Mouse (Mus musculus) heart, embryonic 14.5 days (tissue): ENCODE measurements around the gene 1700017B05Rik. TPM values are rescaled to one million over a fixed set of nuclear protein-coding genes. Genes with fewer than 3 reads are reported as not detected.

Experiments used
- ATAC-seq: fragments of 200-750 bp; cut with Nextera tagmentation; 2 replicates; pipeline ENCODE4 v1.8.0; 2017; ENCODE audit warnings: low read depth, moderate TSS enrichment; ENCODE audit not compliant: insufficient number of reproducible peaks, insufficient read depth, low FRiP score
- H3K27ac ChIP-seq, 2 experiments: fragments of 200-500 bp in 1 of 2; fragments of 300-500 bp in 1 of 2; sonication (generic) in 1 of 2; replicated peaks in 1 of 2; 2 replicates each; pipeline ENCODE4 v1.5.1; 2012 to 2014; ENCODE audit warnings: low read depth in 2 of 2, low read length in 2 of 2, control low read depth in 1 of 2, mild to moderate bottlenecking in 1 of 2, mixed read lengths in 1 of 2; ENCODE audit not compliant: control insufficient read depth in 1 of 2, insufficient read depth in 1 of 2
- H3K27me3 ChIP-seq: fragments of 300-500 bp; sonication (generic); 2 replicates; pipeline ENCODE4 v1.6.1; 2014; ENCODE audit warnings: mild to moderate bottlenecking, low read length, control low read depth; ENCODE audit not compliant: control insufficient read depth, insufficient read depth
- H3K36me3 ChIP-seq: fragments of 300-500 bp; sonication (generic); 2 replicates; pipeline ENCODE4 v1.6.1; 2014; ENCODE audit warnings: mild to moderate bottlenecking, control low read depth, low read length, mixed read lengths; ENCODE audit not compliant: control insufficient read depth, insufficient read depth
- H3K4me1 ChIP-seq, 2 experiments: fragments of 200-500 bp in 1 of 2; fragments of 300-500 bp in 1 of 2; sonication (generic) in 1 of 2; 2 replicates each; pipeline ENCODE4 v1.6.1; 2012 to 2014; ENCODE audit warnings: low read length in 2 of 2, control low read depth in 1 of 2, mixed read lengths in 1 of 2; ENCODE audit not compliant: control insufficient read depth in 2 of 2, insufficient read depth in 2 of 2
- H3K4me2 ChIP-seq: fragments of 300-500 bp; sonication (generic); 2 replicates; pipeline ENCODE4 v1.6.1; 2014; ENCODE audit warnings: mild to moderate bottlenecking, low read length
- H3K4me3 ChIP-seq, 2 experiments: fragments of 200-500 bp in 1 of 2; fragments of 300-500 bp in 1 of 2; sonication (generic) in 1 of 2; 2 replicates each; pipeline ENCODE4 v1.5.1; 2012 to 2014; ENCODE audit warnings: low read length in 2 of 2, mild to moderate bottlenecking in 2 of 2, control low read depth in 1 of 2, low read depth in 1 of 2, moderate library complexity in 1 of 2; ENCODE audit not compliant: control insufficient read depth in 1 of 2, insufficient read depth in 1 of 2
- H3K9ac ChIP-seq: fragments of 300-500 bp; sonication (generic); 2 replicates; pipeline ENCODE4 v1.6.1; 2014; ENCODE audit warnings: mild to moderate bottlenecking, low read length
- H3K9me3 ChIP-seq: fragments of 300-500 bp; sonication (generic); 2 replicates; pipeline ENCODE4 v1.6.1; 2016; ENCODE audit warnings: low read length, control low read depth; ENCODE audit not compliant: control insufficient read depth
- WGBS: fragments of 180-500 bp; shearing (Covaris S2); extraction: QIAGEN DNeasy Blood & Tissue Kit; methylation state at CpG from one replicate; pipeline ENCODE4 v1.1.7; 2014; 5-methylcytosine and 5-hydroxymethylcytosine counted together
- polyA plus RNA-seq: library from polyadenylated mRNA; unstranded; fragments of >200 nt; fragmentation: Nextera tagmentation; extraction: Ambion mirVana; gene quantifications from 2 replicates; pipeline ENCODE4 v1.2.1, GENCODE M21; 2014

1700017B05Rik gene
- polyA plus RNA-seq, 1 experiment from 2014 or later = 10.6 TPM

DNA sequence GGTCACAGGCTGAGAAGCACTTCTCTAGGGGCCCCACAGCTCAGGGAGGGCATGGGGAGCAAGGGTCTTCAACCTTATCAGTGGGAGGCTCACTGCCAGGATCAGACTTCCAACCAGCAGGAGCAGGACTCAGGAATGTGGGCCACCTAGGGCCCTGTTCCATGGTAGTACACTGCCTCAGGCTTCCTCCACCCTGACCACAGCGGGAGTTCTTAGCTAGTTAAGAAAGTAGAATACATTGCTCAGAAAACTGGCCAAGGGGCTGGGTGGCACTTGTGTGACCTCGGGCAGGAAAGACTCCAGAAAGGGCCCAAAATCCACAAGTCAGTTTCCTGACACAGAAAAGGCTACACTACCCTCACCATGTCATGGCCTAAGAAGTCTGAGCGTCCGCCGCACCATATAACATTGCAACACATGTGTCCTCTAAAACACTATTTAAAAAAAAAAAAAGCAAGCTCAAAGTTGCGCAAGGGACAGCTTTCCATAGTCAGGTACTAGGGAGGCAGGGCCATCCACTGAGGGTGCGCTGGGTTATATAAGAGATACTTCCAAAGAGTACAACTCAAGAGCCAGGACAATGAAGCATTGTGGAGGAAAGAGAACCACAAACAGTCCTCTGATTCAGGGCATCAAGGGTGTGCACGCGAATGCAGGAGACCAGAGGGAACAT lies 7.5 kb downstream of the 1700017B05Rik start:
- Histone ChIP-seq H3K27me3 (no peaks in the 10 kb centered on the region), H3K36me3 (peaks cover 80% of the 10 kb centered on the region), H3K4me1 (peaks cover 0 to 10% of the 10 kb centered on the region in 2 experiments; a peak in 1 of 4 replicates), H3K27ac (no peak overlapping the region), H3K4me3 (no peak overlapping the region), H3K4me2 (no peak overlapping the region), H3K9ac (no peak overlapping the region), H3K9me3 (no peaks in the 10 kb centered on the region)
- ATAC-seq = no peak
- WGBS = 91% methylated on average over 9 of the region's 9 CpGs

DNA sequence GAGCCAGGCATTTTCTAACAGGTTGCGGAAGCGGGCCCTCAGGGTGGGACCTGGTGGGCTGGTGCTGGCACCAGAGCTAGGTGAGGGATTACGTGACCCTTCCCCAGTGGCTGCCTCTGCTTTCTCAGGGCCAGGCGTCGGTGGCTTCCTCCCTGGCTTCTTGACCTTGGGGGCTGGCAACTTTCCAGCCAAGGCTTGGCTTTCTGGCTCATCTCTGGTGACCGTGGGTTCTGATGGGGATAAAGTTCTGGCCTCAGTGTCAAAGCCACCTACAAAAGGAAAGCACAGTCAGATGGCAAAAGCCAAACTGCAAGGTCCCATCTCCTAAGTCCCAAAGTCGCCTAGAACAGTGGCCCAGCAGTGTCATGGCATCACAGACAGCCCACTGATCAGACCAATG lies 8.4 kb downstream of the 1700017B05Rik start:
- WGBS = 75% methylated on average over 7 of the region's 7 CpGs
- Histone ChIP-seq H3K27ac (no peak overlapping the region), H3K9ac (no peak overlapping the region), H3K27me3 (no peaks in the 10 kb centered on the region), H3K9me3 (no peaks in the 10 kb centered on the region), H3K36me3 (peaks cover 80% of the 10 kb centered on the region), H3K4me1 (peaks cover 0 to 8% of the 10 kb centered on the region in 2 experiments; a peak in 1 of 4 replicates), H3K4me3 (no peak overlapping the region), H3K4me2 (no peak overlapping the region)
- ATAC-seq = no peak

DNA sequence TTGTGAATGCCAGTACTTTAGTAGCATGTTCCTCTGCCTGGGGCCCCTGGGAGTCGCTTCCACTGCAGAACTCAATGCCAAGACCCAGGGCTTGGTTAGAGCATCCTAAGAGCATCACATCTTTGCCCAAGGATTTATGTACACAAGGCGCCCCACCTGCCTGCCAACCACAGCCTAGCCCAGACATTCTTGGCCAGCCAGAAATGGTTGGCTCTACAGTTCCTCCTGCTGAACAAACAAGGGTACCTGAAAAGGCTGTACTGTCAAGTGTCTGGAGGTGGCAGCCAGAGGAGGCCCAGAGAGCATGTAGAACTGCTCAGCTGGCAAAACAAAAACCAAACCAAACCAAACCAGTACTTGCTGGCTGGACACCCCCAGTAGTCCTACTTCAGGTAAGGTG lies 11.3 kb downstream of the 1700017B05Rik start:
- 88% methylated on average over 2 of the region's 2 CpGs for WGBS
- ATAC-seq = no peak
- Histone ChIP-seq H3K9ac (no peak overlapping the region), H3K27ac (no peak overlapping the region), H3K4me2 (no peak overlapping the region), H3K36me3 (peaks cover 52% of the 10 kb centered on the region), H3K4me1 (peaks cover 7 to 15% of the 10 kb centered on the region in 2 experiments; a peak in 2 of 4 replicates), H3K27me3 (no peaks in the 10 kb centered on the region), H3K9me3 (no peaks in the 10 kb centered on the region), H3K4me3 (no peak overlapping the region)

DNA sequence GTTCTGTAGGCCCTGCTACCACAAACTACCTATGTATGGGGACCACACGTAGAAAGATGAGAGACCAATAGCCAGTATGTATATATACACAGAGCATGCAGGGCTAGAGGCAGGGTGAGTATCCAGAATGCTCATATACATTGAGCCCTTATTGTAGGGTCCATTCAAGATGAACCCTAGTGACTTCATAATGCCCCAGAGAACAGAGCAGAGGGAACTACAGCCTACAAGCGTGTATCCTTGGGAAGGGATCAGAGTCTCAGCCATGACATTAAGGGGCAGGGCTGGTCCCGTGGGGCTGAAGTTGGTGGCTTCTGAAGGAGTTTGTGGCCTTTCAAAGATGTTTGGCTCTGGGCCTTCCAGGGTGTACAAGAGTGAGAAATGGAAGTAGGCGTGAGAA lies 12.4 kb downstream of the 1700017B05Rik start:
- peaks cover 42% of the 10 kb centered on the region for H3K36me3 ChIP-seq
- no peaks in the 10 kb centered on the region for H3K27me3 ChIP-seq
- H3K4me1 ChIP-seq = peaks cover 7 to 12% of the 10 kb centered on the region in 2 experiments; a peak in 2 of 4 replicates
- no peaks in the 10 kb centered on the region for H3K9me3 ChIP-seq
- no peak for ATAC-seq
- no peak overlapping the region for H3K9ac ChIP-seq
- H3K4me3 ChIP-seq = no peak overlapping the region
- no peak overlapping the region for H3K27ac ChIP-seq
- no peak overlapping the region for H3K4me2 ChIP-seq
- 89% methylated on average over 4 of the region's 4 CpGs for WGBS

DNA sequence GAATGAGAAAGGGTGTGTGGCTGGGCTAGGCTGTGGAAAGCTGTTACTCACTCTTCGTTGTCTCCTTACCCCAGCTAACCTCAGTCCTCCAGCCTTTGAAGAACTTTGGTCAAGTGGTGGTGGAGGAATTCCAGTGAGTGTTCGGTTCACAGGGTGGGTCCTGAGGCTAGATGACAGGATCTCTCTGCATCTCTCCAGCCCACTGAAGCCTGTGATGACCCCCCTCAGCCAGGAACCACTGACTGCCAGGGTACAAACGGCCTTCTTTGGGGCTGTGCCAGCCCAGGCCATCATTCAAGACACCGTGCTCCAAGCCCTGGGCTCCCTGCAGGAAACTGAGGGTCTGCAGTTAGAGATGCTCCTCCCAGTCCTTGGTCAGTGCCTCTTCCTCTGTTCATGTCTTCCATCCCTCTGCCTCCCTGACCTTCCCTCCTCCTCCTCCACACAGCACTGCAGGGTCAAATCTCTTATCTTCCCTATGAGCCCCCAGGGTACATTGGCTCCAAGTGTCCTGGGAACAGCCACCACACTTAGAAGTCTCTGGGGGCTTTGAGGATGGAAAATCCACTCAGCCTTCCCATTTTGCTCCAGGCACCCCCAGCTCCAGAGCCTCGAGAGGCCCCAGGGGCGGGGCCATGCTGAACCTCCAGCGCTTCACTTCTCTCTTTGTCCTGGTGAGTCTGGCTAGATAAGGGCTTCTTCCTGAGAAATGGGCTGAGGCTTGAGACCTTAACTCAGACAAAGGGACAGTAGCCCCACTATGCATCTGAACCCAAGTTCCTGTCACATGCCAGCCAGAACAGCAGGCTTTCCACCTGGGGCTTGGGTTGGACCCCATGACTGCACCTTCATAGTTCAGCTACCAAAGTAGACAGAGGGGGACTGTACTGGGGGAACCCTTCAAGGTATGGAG lies 14.1 kb downstream of the 1700017B05Rik start:
- 31% methylated on average over 7 of the region's 7 CpGs for WGBS
- H3K4me2 ChIP-seq = no peak overlapping the region
- H3K9me3 ChIP-seq = no peaks in the 10 kb centered on the region
- peaks cover 25% of the 10 kb centered on the region for H3K36me3 ChIP-seq
- no peak overlapping the region for H3K27ac ChIP-seq
- H3K4me3 ChIP-seq = no peak overlapping the region
- no peak overlapping the region for H3K9ac ChIP-seq
- ATAC-seq = no peak
- H3K4me1 ChIP-seq = peaks cover 7% of the 10 kb centered on the region in 2 experiments; a peak in 2 of 4 replicates
- no peaks in the 10 kb centered on the region for H3K27me3 ChIP-seq

DNA sequence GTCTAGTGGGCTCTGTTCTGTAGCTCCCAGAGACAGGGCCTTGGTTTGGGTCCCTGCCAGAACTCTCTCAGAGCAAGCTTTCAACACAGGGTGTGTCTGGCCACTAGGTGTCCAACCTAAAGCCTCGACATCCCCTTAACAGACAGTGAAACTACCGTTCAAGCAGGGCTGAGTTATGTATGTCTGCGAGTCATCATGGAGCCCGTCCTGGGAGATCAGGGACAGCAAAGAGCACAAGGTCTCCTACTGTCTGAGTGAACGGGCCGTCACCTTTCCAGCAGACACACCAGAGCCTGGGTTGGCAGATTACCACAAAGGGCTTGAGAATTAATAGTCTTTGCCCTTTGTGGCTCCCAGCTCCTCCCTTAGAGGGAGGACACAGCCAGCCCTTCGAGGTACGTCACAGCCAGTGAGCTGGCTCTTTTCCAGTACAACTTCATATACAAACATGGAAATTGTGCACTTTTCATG lies 15.2 kb downstream of the 1700017B05Rik start:
- H3K9me3 ChIP-seq = no peaks in the 10 kb centered on the region
- peaks cover 7% of the 10 kb centered on the region in 2 experiments; a peak in 2 of 4 replicates for H3K4me1 ChIP-seq
- no peak for ATAC-seq
- no peak overlapping the region for H3K27ac ChIP-seq
- peaks cover 14% of the 10 kb centered on the region for H3K36me3 ChIP-seq
- H3K27me3 ChIP-seq = no peaks in the 10 kb centered on the region
- no peak overlapping the region for H3K4me3 ChIP-seq
- 41% methylated on average over 8 of the region's 8 CpGs for WGBS
- no peak overlapping the region for H3K4me2 ChIP-seq
- H3K9ac ChIP-seq = no peak overlapping the region

DNA sequence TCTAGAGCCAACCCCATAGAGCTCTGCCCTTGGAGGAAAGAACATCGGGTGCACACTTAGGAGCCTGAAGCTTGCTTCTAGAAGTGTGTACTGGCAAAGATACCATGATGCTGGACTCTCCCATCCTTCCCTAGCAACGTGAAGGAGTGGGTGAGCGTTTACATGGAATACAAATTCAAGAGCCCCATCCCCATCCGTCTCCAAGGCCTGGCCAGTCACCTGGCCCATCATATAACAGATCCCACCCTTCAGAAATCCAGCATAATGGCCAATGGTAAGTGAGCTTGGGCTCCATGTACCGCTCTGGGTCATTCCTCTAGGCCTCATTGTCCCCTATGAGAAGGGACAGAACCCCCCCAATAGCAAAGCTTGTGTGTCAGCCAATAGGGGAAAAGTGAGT lies 15.9 kb downstream of the 1700017B05Rik start:
- 97% methylated on average over 5 of the region's 5 CpGs for WGBS
- no peak overlapping the region for H3K4me3 ChIP-seq

More for the DNA sequence above, 15.9 kb downstream of the 1700017B05Rik start:
- no peak overlapping the region for H3K9ac ChIP-seq
- peaks cover 7% of the 10 kb centered on the region in 2 experiments; a peak in 2 of 4 replicates for H3K4me1 ChIP-seq
- H3K36me3 ChIP-seq = peaks cover 7% of the 10 kb centered on the region; the same call in 1 of the 2 replicates
- no peaks in the 10 kb centered on the region for H3K27me3 ChIP-seq
- H3K9me3 ChIP-seq = no peaks in the 10 kb centered on the region
- no peak overlapping the region for H3K4me2 ChIP-seq
- H3K27ac ChIP-seq = no peak overlapping the region
- ATAC-seq = no peak
